Mouse (Mus musculus): ENCODE measurements around the gene Tas2r120. TPM values are rescaled to one million over a fixed set of nuclear protein-coding genes. Genes with fewer than 3 reads are reported as not detected.
"Not testable (repeated sequence)": the region's sequence is repeated elsewhere in the genome, so short reads cannot be mapped to it uniquely, and the experiment has no call there.

Gene Tas2r120
- total RNA-seq (2021): not detected
- long read RNA-seq, experiment 1: 0 reads
- long read RNA-seq, experiment 2: 0 reads

GRCm38 (mm10) chr6:132656653-132657052 lies at the start of gene Tas2r120:
Gene Tas2r120, plus strand, starts transcription at chr6:132656953.
- no peak for DNase-seq (ENCODE audit: low spot score in 2 of 2)

GRCm38 (mm10) chr6:132649399-132649798 lies 7.4 kb upstream of the Tas2r120 start:
- peak in 1 of 2 experiments; percentile 1 for DNase-seq (ENCODE audit: low spot score in 2 of 2)

DNA sequence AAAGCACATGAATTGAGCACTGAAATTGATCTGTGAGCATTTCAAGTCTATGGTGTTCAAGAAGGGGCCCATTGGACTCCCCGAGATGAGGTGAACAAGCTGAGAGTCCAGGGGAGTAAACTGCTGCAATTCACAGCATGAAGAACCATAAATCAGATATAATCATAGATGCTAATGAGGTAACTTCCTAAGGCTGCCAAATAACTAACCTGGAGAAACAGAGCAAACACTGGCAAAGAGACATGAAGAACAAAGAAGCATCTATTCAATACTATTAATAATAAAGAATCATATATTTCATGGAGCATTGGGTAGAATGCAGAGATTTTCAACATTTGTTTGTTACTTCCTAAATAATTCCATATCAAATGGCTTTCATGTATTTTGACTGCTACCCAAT lies 5.3 kb upstream of the Tas2r120 start, which contains the start of gene A630073D07Rik:
TSS of gene A630073D07Rik (minus strand) at position 101 of the 400 bp plus-strand sequence.
- no peak for DNase-seq (ENCODE audit: low spot score in 2 of 2)

DNA sequence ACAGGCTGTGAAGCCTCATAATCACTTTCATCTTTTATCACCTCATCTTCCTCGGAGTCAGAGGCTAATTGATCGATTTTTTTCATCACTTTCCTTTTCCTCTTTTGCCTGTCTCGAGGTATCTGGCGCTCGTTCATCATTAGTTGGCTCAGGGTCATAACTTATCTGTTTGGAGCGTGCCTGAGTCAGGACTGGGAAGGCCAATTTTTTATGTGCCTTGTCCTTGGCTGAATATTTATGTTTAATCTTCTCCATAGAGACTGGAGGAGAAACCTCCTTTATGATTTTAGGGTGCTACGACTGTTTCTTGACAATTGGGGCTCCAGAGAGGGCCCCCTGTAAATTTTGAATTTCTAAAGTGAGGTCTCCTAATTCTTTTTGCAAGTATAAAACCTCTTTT lies 34.8 kb downstream of the Tas2r120 start:
- DNase-seq (ENCODE audit: low spot score in 2 of 2): not testable (repeated sequence)

DNA sequence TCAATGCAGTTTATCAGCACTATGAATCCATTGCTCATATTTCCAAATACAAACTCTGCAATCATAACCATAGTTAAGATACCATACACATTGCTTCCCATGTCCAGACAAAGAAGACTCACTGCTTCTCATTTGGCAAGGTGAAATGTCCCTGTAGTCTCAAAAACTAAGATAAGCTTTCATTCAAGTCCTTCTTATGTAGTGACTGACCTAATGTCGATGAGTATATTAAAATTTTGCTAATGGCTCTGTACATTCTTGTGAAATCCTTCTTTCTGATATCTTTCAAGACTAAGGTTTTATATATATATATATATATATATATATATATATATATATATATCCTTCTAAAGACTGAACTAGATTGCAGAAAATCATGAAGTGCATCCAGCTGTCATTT lies 44.2 kb downstream of the Tas2r120 start, which contains the start of gene Tas2r121:
TSS of gene Tas2r121 (minus strand) at position 101 of the 400 bp plus-strand sequence.
- DNase-seq (ENCODE audit: low spot score in 2 of 2): no peak

Other genes with a start within 250 kb of the Tas2r120 start
- gene Prh1, start 87.1 kb upstream of the Tas2r120 start, total RNA-seq (2021): not detected
- not detected for gene Prp2, start 61.0 kb upstream of the Tas2r120 start, total RNA-seq (2021)
- not detected for gene A630073D07Rik, start 5.4 kb upstream of the Tas2r120 start, total RNA-seq (2021)
- gene Tas2r121, start 44.1 kb downstream of the Tas2r120 start, total RNA-seq (2021): not detected
- not detected for gene Tas2r122, start 55.0 kb downstream of the Tas2r120 start, total RNA-seq (2021)
- gene Tas2r115, start 81.1 kb downstream of the Tas2r120 start, total RNA-seq (2021): not detected
- gene Tas2r124, start 97.8 kb downstream of the Tas2r120 start, total RNA-seq (2021): not detected
- not detected for gene Tas2r102, start 105.2 kb downstream of the Tas2r120 start, total RNA-seq (2021)
- not detected for gene Tas2r136, start 121.2 kb downstream of the Tas2r120 start, total RNA-seq (2021)
- gene Tas2r117, start 145.9 kb downstream of the Tas2r120 start, total RNA-seq (2021): not detected
- gene Tas2r123, start 190.2 kb downstream of the Tas2r120 start, total RNA-seq (2021): not detected
- gene Tas2r116, start 198.5 kb downstream of the Tas2r120 start, total RNA-seq (2021): not detected
- not detected for gene Tas2r110, start 211.1 kb downstream of the Tas2r120 start, total RNA-seq (2021)
- gene Tas2r113, start 236.1 kb downstream of the Tas2r120 start, total RNA-seq (2021): not detected

Data from layer of hippocampus, postnatal 14 days (tissue).